24 mouse cellular contexts compared by ENCODE assay signal in the genomic region with DNA sequence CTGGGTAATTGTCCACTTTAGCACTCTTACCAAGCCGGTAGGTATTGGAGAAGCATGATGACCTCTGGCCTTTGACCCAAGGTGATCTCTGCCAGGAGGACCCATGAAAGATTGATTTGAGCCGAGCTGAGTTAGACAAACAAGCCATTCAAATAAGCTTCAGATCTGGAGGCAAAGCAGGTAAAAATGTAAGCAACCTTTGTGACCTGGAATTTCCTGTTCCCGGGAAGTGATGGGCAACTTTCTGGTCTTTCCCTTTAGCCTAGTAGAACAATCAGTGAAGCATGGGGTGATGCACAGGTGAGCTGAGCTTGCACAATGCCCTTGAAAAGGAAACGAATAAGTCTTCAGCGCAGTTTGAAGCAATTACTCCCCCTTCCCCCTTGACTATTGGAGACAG.
"Had no signal": no experiment of that assay in that cellular context is flagged by ENCODE, and none has a peak within 500 bp of the region (broad histone marks: within the 10 kb centered on the region; RNA-seq: fewer than 3 reads in every experiment).

No protein-coding gene starts in this region.

- ATAC-seq: intestine, postnatal 0 days had no signal

- H3K4me2 ChIP-seq: limb, embryonic 13.5 days; lung, embryonic 15.5 days; neural tube, embryonic 12.5 days; neural tube, embryonic 15.5 days had no signal

- H3K27me3 ChIP-seq: limb, embryonic 13.5 days; lung, embryonic 15.5 days; neural tube, embryonic 12.5 days; neural tube, embryonic 15.5 days had no signal

- DNase-seq: kidney, adult 2 months; kidney, postnatal 25 days; layer of hippocampus, adult 9-11 months; lung, adult 18-20 months; lung, postnatal 10 days; lung, postnatal 36 days; midbrain, embryonic 14.5 days; right cerebral cortex, adult 18-20 months; right cerebral cortex, postnatal 14 days; right cerebral cortex, postnatal 4 days; thymus, adult 2 months; thymus, postnatal 14 days; thymus, postnatal 4 days had no signal

- H3K27ac ChIP-seq: kidney, postnatal 0 days; layer of hippocampus, adult 2 months; limb, embryonic 13.5 days; lung, embryonic 15.5 days; midbrain, embryonic 10.5 days; neural tube, embryonic 12.5 days; neural tube, embryonic 15.5 days; stomach, postnatal 0 days had no signal

- H3K36me3 ChIP-seq: limb, embryonic 10.5 days; limb, embryonic 13.5 days; lung, embryonic 15.5 days; midbrain, embryonic 10.5 days; neural tube, embryonic 12.5 days; neural tube, embryonic 15.5 days had no signal

- H3K9ac ChIP-seq: limb, embryonic 13.5 days; lung, embryonic 15.5 days; neural tube, embryonic 12.5 days; neural tube, embryonic 15.5 days had no signal

- H3K9me3 ChIP-seq: limb, embryonic 10.5 days; limb, embryonic 13.5 days; lung, embryonic 15.5 days; megakaryocyte, embryonic 14.5 days; midbrain, embryonic 10.5 days; neural tube, embryonic 12.5 days; neural tube, embryonic 15.5 days had no signal

- H3K4me3 ChIP-seq: layer of hippocampus, adult 2 months; limb, embryonic 10.5 days; limb, embryonic 13.5 days; lung, embryonic 15.5 days; megakaryocyte, embryonic 14.5 days; midbrain, embryonic 10.5 days; neural tube, embryonic 12.5 days; neural tube, embryonic 15.5 days had no signal
